Mouse (Mus musculus) adrenal gland (tissue): ENCODE data around the gene Krtdap.

Experiments used
- intact Hi-C: fragments of 180-260 bp; cut with DNase I; formaldehyde crosslinking; loops from one replicate; pipeline ENCODE4 v1.15.1; 2025

Gene Krtdap

GRCm38 (mm10) chr7:30837277-30837676 lies 49.6 kb downstream of the Krtdap start:
- intact Hi-C loops, result no loop called here

- intact Hi-C loops, result no loop called here
Measured at GRCm38 (mm10) chr7:30840306-30840705, 52.6 kb downstream of the Krtdap start.
